In genomic region chr2:167932727-167933231, GRCm38 (mm10) we compare ENCODE assay signal across 7 mouse cellular contexts. TPM values are rescaled to one million over a fixed set of nuclear protein-coding genes. Genes with fewer than 3 reads are reported as not detected.
DNase-seq lines count a peak whose midpoint lies in the region; ATAC-seq and TF ChIP-seq lines count a peak whose summit lies in the region.

No protein-coding gene starts in this region.

- H3K36me3 ChIP-seq in lung, embryonic 16.5 days (ENCODE audit: control insufficient read depth, insufficient read depth, low read length), result no peaks in the 10 kb centered on the region
- no peaks in the 10 kb centered on the region for H3K36me3 ChIP-seq in hindbrain, postnatal 0 days (ENCODE audit: insufficient read depth, low read length)
- H3K36me3 ChIP-seq in midbrain, embryonic 12.5 days, result peaks cover 8% of the 10 kb centered on the region

- peak overlapping the region; percentile 67 for H3K4me3 ChIP-seq in lung, embryonic 16.5 days (ENCODE audit: low read length)
- H3K4me3 ChIP-seq in hindbrain, postnatal 0 days (ENCODE audit: low read length), result peak overlapping the region; percentile 92
- H3K4me3 ChIP-seq in midbrain, embryonic 12.5 days, result peak overlapping the region; percentile 96

- peaks cover 35% of the 10 kb centered on the region for H3K4me1 ChIP-seq in lung, embryonic 16.5 days (replicated peaks; ENCODE audit: control insufficient read depth, insufficient read depth, low read length)
- H3K4me1 ChIP-seq in hindbrain, postnatal 0 days (ENCODE audit: insufficient read depth, low read length), result peaks cover 16% of the 10 kb centered on the region
- peaks cover 38% of the 10 kb centered on the region for H3K4me1 ChIP-seq in midbrain, embryonic 12.5 days

- ATAC-seq in lung, embryonic 16.5 days (ENCODE audit: low read depth), result peak; percentile 34
- no peak; the same call in none of the 2 replicates for ATAC-seq in hindbrain, postnatal 0 days
- ATAC-seq in midbrain, embryonic 12.5 days (ENCODE audit: low FRiP score, low read depth), result peak; percentile 61

- no peak for DNase-seq in lung, postnatal 14 days
- peak; percentile 30 for DNase-seq in embryo, embryonic 10.5 days (ENCODE audit: low spot score)
- peak; percentile 31 for DNase-seq in hindbrain, postnatal 0 days (ENCODE audit: low spot score)
- DNase-seq in Muller cell, postnatal 12 days (ENCODE audit: inconsistent ontology term), result no peak
- no peak for DNase-seq in right cerebral cortex, adult 18-20 months

- no peak overlapping the region; the same call in none of the 2 replicates for H3K27ac ChIP-seq in lung, embryonic 16.5 days (ENCODE audit: low read length)
- peak overlapping the region; percentile 82 for H3K27ac ChIP-seq in hindbrain, postnatal 0 days
- peak overlapping the region; percentile 71 for H3K27ac ChIP-seq in midbrain, embryonic 12.5 days (replicated peaks)

- H3K27me3 ChIP-seq in lung, embryonic 16.5 days (ENCODE audit: control insufficient read depth, insufficient read depth, low read depth, low read length), result no peaks in the 10 kb centered on the region
- no peaks in the 10 kb centered on the region for H3K27me3 ChIP-seq in hindbrain, postnatal 0 days (ENCODE audit: insufficient read depth, low read length)
- no peaks in the 10 kb centered on the region for H3K27me3 ChIP-seq in midbrain, embryonic 12.5 days

- H3K9ac ChIP-seq in lung, embryonic 16.5 days (ENCODE audit: low read length), result peak overlapping the region; percentile 88
- H3K9ac ChIP-seq in hindbrain, postnatal 0 days (replicated peaks; ENCODE audit: low read length), result peak overlapping the region; percentile 91
- H3K9ac ChIP-seq in midbrain, embryonic 12.5 days (replicated peaks), result peak overlapping the region; percentile 95

- H3K9me3 ChIP-seq in lung, embryonic 16.5 days (ENCODE audit: control insufficient read depth, low read length), result no peaks in the 10 kb centered on the region
- no peaks in the 10 kb centered on the region for H3K9me3 ChIP-seq in hindbrain, postnatal 0 days (ENCODE audit: low read length)
- no peaks in the 10 kb centered on the region for H3K9me3 ChIP-seq in midbrain, embryonic 12.5 days

- WGBS in lung, embryonic 16.5 days, result under 1% methylated on average over 18 of the region's 18 CpGs
- 0% methylated on average over 18 of the region's 18 CpGs for WGBS in hindbrain, postnatal 0 days
- WGBS in midbrain, embryonic 12.5 days, result under 1% methylated on average over 18 of the region's 18 CpGs

- TF ChIP-seq CTCF in hindbrain, postnatal 0 days (IDR thresholded peaks at IDR 0.05; ENCODE audit: low read depth), result no peak

- peak overlapping the region; percentile 73 for H3K4me2 ChIP-seq in lung, embryonic 16.5 days (ENCODE audit: low read depth, low read length)
- H3K4me2 ChIP-seq in hindbrain, postnatal 0 days (ENCODE audit: low read depth, low read length), result peak overlapping the region; percentile 86
- peak overlapping the region; percentile 77 for H3K4me2 ChIP-seq in midbrain, embryonic 12.5 days (replicated peaks)

RNA-seq across cellular contexts. Expression of gene Ptpn1, which starts 0.9 kb away (rescaled TPM):
- 56.3 and 73.3 TPM in 2 replicates for polyA plus RNA-seq in lung, embryonic 16.5 days (2015; fragmentation: Nextera tagmentation; extraction: Ambion mirVana)
- total RNA-seq in hindbrain, postnatal 0 days (2014; rRNA removed), result 35.7 and 39.2 TPM in 2 replicates
- 60.0 and 60.1 TPM in 2 replicates for polyA plus RNA-seq in hindbrain, postnatal 0 days (2015; fragmentation: Nextera tagmentation; extraction: Ambion mirVana)
- 114 and 117 TPM in 2 replicates for polyA plus RNA-seq in midbrain, embryonic 12.5 days (2016; fragmentation: Nextera tagmentation; extraction: Ambion mirVana)

Comparison
In these comparisons a context has a peak if more than half of its experiments do, and no peak if none do; other contexts are left out.
1. DNase-seq: peak in embryo, embryonic 10.5 days (single experiment) and hindbrain, postnatal 0 days (single experiment); none in lung, postnatal 14 days (single experiment), Muller cell, postnatal 12 days (single experiment) and right cerebral cortex, adult 18-20 months (single experiment).
2. Peak in every context shown above with its lines, with median percentiles within 50 percentile points of each other: H3K4me2 ChIP-seq, H3K4me3 ChIP-seq and H3K9ac ChIP-seq.